Mouse (Mus musculus): ENCODE data around the gene Nus1. TPM values are rescaled to one million over a fixed set of nuclear protein-coding genes. Genes with fewer than 3 reads are reported as not detected.

The Nus1 gene
- polyA plus RNA-seq, 1 experiment from 2014 or later: 24.8 TPM

DNA sequence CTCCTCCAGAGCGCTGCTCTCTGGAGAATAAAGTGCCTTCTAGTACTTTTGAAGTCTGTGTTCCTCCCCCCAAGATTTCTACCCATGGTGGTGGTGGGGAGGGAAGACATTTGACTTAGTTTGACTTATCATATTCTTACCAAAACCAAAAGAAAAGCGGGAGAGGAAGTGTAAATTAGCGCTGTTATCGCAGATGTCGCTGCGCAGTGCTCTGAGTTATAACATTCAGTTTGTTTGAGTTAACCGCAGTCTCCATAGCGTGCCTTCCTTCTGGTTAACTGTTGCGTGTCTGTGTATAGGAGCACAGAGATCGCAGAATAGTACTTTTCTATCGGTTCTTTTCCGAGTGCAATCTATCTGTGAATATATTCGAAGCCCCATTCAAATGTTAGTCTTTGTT is 12.2 kb upstream of the Nus1 start:
- no peak for DNase-seq (ENCODE audit: low spot score)
- Histone ChIP-seq H3K4me1 (replicated peaks; ENCODE audit: control insufficient read depth, insufficient read depth, low read length) (no peaks in the 10 kb centered on the region), H3K4me3 (replicated peaks; ENCODE audit: low read length) (no peak overlapping the region), H3K9me3 (ENCODE audit: control insufficient read depth, low read length) (no peaks in the 10 kb centered on the region), H3K36me3 (replicated peaks; ENCODE audit: control insufficient read depth, insufficient read depth) (no peaks in the 10 kb centered on the region), H3K4me2 (replicated peaks) (no peak overlapping the region), H3K27ac (no peak overlapping the region), H3K27me3 (ENCODE audit: control insufficient read depth, insufficient read depth, low read length) (no peaks in the 10 kb centered on the region), H3K9ac (no peak overlapping the region)
- no peak for ATAC-seq (ENCODE audit: low FRiP score)
- 90% methylated on average over 13 of the region's 13 CpGs for WGBS

GRCm38 (mm10) chr10:52407526-52407925 is 9.8 kb upstream of the Nus1 start:
- ATAC-seq (ENCODE audit: low FRiP score): no peak
- 87% methylated on average over 2 of the region's 2 CpGs for WGBS

GRCm38 (mm10) chr10:52415020-52415419 is 2.3 kb upstream of the Nus1 start:
- WGBS: 86% methylated on average over 2 of the region's 2 CpGs
- no peak overlapping the region for H3K4me2 ChIP-seq (replicated peaks)
- ATAC-seq (ENCODE audit: low FRiP score) (no peak), DNase-seq (ENCODE audit: low spot score) (no peak)
- H3K27me3 ChIP-seq (ENCODE audit: control insufficient read depth, insufficient read depth, low read length): no peaks in the 10 kb centered on the region
- no peaks in the 10 kb centered on the region for H3K9me3 ChIP-seq (ENCODE audit: control insufficient read depth, low read length)
- no peak overlapping the region for H3K27ac ChIP-seq
- no peak overlapping the region for H3K4me3 ChIP-seq (replicated peaks; ENCODE audit: low read length)
- H3K4me1 ChIP-seq (replicated peaks; ENCODE audit: control insufficient read depth, insufficient read depth, low read length): peaks cover 14% of the 10 kb centered on the region
- H3K36me3 ChIP-seq (replicated peaks; ENCODE audit: control insufficient read depth, insufficient read depth): no peaks in the 10 kb centered on the region
- H3K9ac ChIP-seq: no peak overlapping the region

More at GRCm38 (mm10) chr10:52407526-52407925, 9.8 kb upstream of the Nus1 start:
- no peak overlapping the region for H3K4me2 ChIP-seq (replicated peaks)
- H3K4me1 ChIP-seq (replicated peaks; ENCODE audit: control insufficient read depth, insufficient read depth, low read length): no peaks in the 10 kb centered on the region
- H3K27ac ChIP-seq: no peak overlapping the region
- H3K36me3 ChIP-seq (replicated peaks; ENCODE audit: control insufficient read depth, insufficient read depth): no peaks in the 10 kb centered on the region
- no peak overlapping the region for H3K9ac ChIP-seq
- no peak overlapping the region for H3K4me3 ChIP-seq (replicated peaks; ENCODE audit: low read length)
- no peaks in the 10 kb centered on the region for H3K9me3 ChIP-seq (ENCODE audit: control insufficient read depth, low read length)
- DNase-seq (ENCODE audit: low spot score): no peak
- no peaks in the 10 kb centered on the region for H3K27me3 ChIP-seq (ENCODE audit: control insufficient read depth, insufficient read depth, low read length)

GRCm38 (mm10) chr10:52416458-52416857 is 889 bp upstream of the Nus1 start:
- DNase-seq (ENCODE audit: low spot score): no peak

DNA sequence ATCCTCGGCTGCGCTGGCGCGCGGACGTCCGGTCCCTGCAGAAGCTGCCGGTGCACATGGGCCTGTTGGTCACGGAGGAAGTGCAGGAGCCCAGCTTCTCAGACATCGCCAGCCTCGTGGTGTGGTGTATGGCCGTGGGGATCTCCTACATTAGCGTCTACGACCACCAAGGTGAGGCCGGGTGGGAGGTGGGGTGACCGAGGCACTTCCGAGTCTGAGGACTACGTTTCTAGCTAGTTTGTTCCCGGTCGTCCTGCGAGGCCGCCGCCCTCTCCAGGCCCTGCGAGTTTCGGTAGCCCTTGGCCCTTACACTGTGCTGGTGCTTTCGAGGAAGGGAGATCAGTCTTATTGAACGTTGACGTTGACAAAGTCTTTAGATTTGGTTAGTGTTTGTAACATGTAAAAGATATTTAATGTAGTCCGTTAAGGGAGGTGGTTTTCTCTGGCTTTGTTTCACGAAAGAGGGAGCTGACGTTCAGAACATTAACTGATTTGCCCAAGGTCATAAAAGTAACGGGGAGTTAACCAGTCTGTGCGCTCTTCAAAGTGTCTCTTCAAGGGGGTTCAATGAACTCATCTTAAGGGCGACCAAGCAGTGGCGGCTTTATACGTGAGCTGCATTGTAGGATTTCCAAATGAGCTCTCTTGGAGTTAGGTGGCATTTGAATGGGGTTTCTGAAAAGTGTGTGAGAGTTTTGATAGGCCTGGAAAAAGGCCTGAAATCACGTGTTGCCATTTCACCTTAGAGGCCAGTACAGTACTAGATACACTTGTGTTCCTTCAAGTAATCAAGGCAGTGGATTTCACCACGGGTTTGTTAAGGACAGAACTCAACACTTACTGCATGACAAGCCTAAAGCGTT is 882 bp downstream of the Nus1 start:
- H3K27ac ChIP-seq: peak overlapping the region; percentile 98
- peak; percentile 36 for DNase-seq (ENCODE audit: low spot score)
- peak overlapping the region; percentile 72 for H3K4me2 ChIP-seq (replicated peaks)
- peak; percentile 46 for ATAC-seq (ENCODE audit: low FRiP score)
- no peaks in the 10 kb centered on the region for H3K27me3 ChIP-seq (ENCODE audit: control insufficient read depth, insufficient read depth, low read length)
- peak overlapping the region; percentile 81 for H3K4me3 ChIP-seq (replicated peaks; ENCODE audit: low read length)
- H3K4me1 ChIP-seq (replicated peaks; ENCODE audit: control insufficient read depth, insufficient read depth, low read length): peaks cover 30% of the 10 kb centered on the region
- 3% methylated on average over 39 of the region's 39 CpGs for WGBS
- H3K9me3 ChIP-seq (ENCODE audit: control insufficient read depth, low read length): no peaks in the 10 kb centered on the region
- peak overlapping the region; percentile 79 for H3K9ac ChIP-seq
- H3K36me3 ChIP-seq (replicated peaks; ENCODE audit: control insufficient read depth, insufficient read depth): no peaks in the 10 kb centered on the region

More at GRCm38 (mm10) chr10:52416458-52416857, 889 bp upstream of the Nus1 start:
- Histone ChIP-seq H3K9me3 (ENCODE audit: control insufficient read depth, low read length) (no peaks in the 10 kb centered on the region), H3K36me3 (replicated peaks; ENCODE audit: control insufficient read depth, insufficient read depth) (no peaks in the 10 kb centered on the region), H3K27ac (no peak overlapping the region), H3K9ac (peak overlapping the region; percentile 61), H3K4me3 (replicated peaks; ENCODE audit: low read length) (no peak overlapping the region), H3K27me3 (ENCODE audit: control insufficient read depth, insufficient read depth, low read length) (no peaks in the 10 kb centered on the region), H3K4me2 (replicated peaks) (peak overlapping the region; percentile 58), H3K4me1 (replicated peaks; ENCODE audit: control insufficient read depth, insufficient read depth, low read length) (peaks cover 27% of the 10 kb centered on the region)
- WGBS: 68% methylated on average over 2 of the region's 2 CpGs
- no peak for ATAC-seq (ENCODE audit: low FRiP score)

DNA sequence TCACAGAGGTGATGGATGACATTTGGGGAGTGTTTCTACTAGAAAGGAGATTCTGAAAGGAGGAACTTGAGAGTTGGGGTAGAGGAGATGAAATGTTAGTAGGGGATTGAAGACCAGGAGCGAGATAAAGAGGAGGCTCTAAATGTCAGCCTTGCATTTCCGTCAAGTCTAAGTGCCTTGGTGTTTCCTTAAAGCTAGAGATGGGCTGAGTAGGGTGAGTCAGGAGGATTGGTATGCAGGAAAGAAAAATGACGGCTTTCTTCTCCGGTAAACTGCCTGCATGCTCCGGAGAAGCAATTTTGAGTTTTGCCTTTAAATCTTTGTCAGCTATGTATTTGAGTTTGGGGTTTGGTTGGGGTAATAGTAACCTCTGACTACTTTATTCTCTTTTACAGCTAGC is 1.6 kb downstream of the Nus1 start:
- H3K27me3 ChIP-seq (ENCODE audit: control insufficient read depth, insufficient read depth, low read length): no peaks in the 10 kb centered on the region
- ATAC-seq (ENCODE audit: low FRiP score) (no peak), DNase-seq (ENCODE audit: low spot score) (no peak)
- H3K4me3 ChIP-seq (replicated peaks; ENCODE audit: low read length): peak overlapping the region; percentile 81
- 66% methylated on average over 5 of the region's 5 CpGs for WGBS
- H3K9ac ChIP-seq: peak overlapping the region; percentile 79
- H3K4me2 ChIP-seq (replicated peaks): peak overlapping the region; percentile 72
- H3K36me3 ChIP-seq (replicated peaks; ENCODE audit: control insufficient read depth, insufficient read depth): no peaks in the 10 kb centered on the region
- H3K27ac ChIP-seq: no peak overlapping the region
- H3K9me3 ChIP-seq (ENCODE audit: control insufficient read depth, low read length): no peaks in the 10 kb centered on the region
- H3K4me1 ChIP-seq (replicated peaks; ENCODE audit: control insufficient read depth, insufficient read depth, low read length): peaks cover 30% of the 10 kb centered on the region

DNA sequence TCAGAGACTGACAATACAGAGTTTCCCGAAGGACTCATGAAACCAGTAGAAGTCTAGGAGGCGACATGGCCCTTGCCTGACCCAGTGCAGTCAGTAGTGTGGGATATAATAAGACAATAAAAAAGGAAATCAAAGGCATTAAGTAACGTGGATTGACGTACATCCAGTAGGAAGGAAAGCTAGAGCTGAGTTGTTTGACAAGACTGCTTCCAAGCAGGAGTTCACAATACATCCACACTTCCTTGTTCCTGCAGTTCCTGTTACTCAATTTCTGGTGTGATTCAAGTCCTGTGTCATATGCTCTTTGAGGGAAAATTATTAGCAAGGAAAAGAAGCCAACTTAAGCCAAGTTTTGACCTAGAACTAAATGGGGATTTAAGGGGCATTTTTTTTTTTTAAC is 2.1 kb downstream of the Nus1 start:
- Histone ChIP-seq H3K4me1 (replicated peaks; ENCODE audit: control insufficient read depth, insufficient read depth, low read length) (peaks cover 30% of the 10 kb centered on the region), H3K27me3 (ENCODE audit: control insufficient read depth, insufficient read depth, low read length) (no peaks in the 10 kb centered on the region), H3K9ac (peak overlapping the region; percentile 79), H3K4me2 (replicated peaks) (peak overlapping the region; percentile 72), H3K27ac (no peak overlapping the region), H3K36me3 (replicated peaks; ENCODE audit: control insufficient read depth, insufficient read depth) (no peaks in the 10 kb centered on the region), H3K4me3 (replicated peaks; ENCODE audit: low read length) (peak overlapping the region; percentile 81), H3K9me3 (ENCODE audit: control insufficient read depth, low read length) (no peaks in the 10 kb centered on the region)
- no peak for DNase-seq (ENCODE audit: low spot score)
- no peak for ATAC-seq (ENCODE audit: low FRiP score)
- WGBS: 73% methylated on average over 4 of the region's 4 CpGs

- no peaks in the 10 kb centered on the region for H3K27me3 ChIP-seq (ENCODE audit: control insufficient read depth, insufficient read depth, low read length)
- peaks cover 30% of the 10 kb centered on the region for H3K4me1 ChIP-seq (replicated peaks; ENCODE audit: control insufficient read depth, insufficient read depth, low read length)
- H3K9me3 ChIP-seq (ENCODE audit: control insufficient read depth, low read length): no peaks in the 10 kb centered on the region
- no peak overlapping the region for H3K27ac ChIP-seq
- no peak overlapping the region for H3K4me3 ChIP-seq (replicated peaks; ENCODE audit: low read length)
- 89% methylated on average over 1 of the region's 1 CpGs for WGBS
- no peaks in the 10 kb centered on the region for H3K36me3 ChIP-seq (replicated peaks; ENCODE audit: control insufficient read depth, insufficient read depth)
- ATAC-seq (ENCODE audit: low FRiP score): no peak
- DNase-seq (ENCODE audit: low spot score): no peak
- no peak overlapping the region for H3K4me2 ChIP-seq (replicated peaks)
- H3K9ac ChIP-seq: no peak overlapping the region
Observed at GRCm38 (mm10) chr10:52420526-52420925, 3.2 kb downstream of the Nus1 start.

- Histone ChIP-seq H3K36me3 (replicated peaks; ENCODE audit: control insufficient read depth, insufficient read depth) (no peaks in the 10 kb centered on the region), H3K4me1 (replicated peaks; ENCODE audit: control insufficient read depth, insufficient read depth, low read length) (peaks cover 35% of the 10 kb centered on the region), H3K4me2 (replicated peaks) (no peak overlapping the region), H3K9ac (no peak overlapping the region), H3K9me3 (ENCODE audit: control insufficient read depth, low read length) (no peaks in the 10 kb centered on the region), H3K27me3 (ENCODE audit: control insufficient read depth, insufficient read depth, low read length) (no peaks in the 10 kb centered on the region), H3K4me3 (replicated peaks; ENCODE audit: low read length) (no peak overlapping the region), H3K27ac (no peak overlapping the region)
- ATAC-seq (ENCODE audit: low FRiP score) (no peak), DNase-seq (ENCODE audit: low spot score) (no peak)
- WGBS: 94% methylated on average over 6 of the region's 6 CpGs
Observed at GRCm38 (mm10) chr10:52421716-52422115, 4.4 kb downstream of the Nus1 start.

Data from hindbrain, embryonic 14.5 days (tissue).